Mouse (Mus musculus) erythroblast, embryonic 14.5 days (primary cell): ENCODE results near the gene Amer2.

Source experiments
- GATA1 ChIP-seq: IDR thresholded peaks from 2 replicates; pipeline ENCODE4 v1.6.1; 2012; ENCODE audit warnings: low read length, inconsistent platforms, mixed read lengths
- TAL1 ChIP-seq: IDR thresholded peaks from 3 replicates; pipeline ENCODE4 v1.6.1; 2012; ENCODE audit warnings: low read length, inconsistent platforms, mixed read lengths

GRCm38 (mm10) chr14:60436364-60436763 lies 63.3 kb downstream of the Amer2 start:
- TF ChIP-seq TAL1 (no peak), GATA1 (no peak)
